Mouse (Mus musculus) MN1 (cell line): ENCODE measurements at regions not wholly inside any gene's neighbourhood (a gene's known extent, or its start where the extent isn't known, plus 50 kb on each side); places are given as distances from the start of the nearest gene placed in this dataset.
A peak's percentile ranks its signal among the peaks of the same experiment; 100 is the strongest.

Experiments
- DNase-seq: peaks from one replicate; pipeline ENCODE4 v3.0.0-alpha.2; 2016; ENCODE audit warnings: low spot score

- DNase-seq = no peak
These were observed 223.5 kb upstream of the Mvb12b start for GRCm38 (mm10) chr2:34111286-34111685.

- DNase-seq = no peak
These were observed 222.8 kb upstream of the Mvb12b start for GRCm38 (mm10) chr2:34110582-34110981.

GRCm38 (mm10) chr2:34107566-34108303 lies 220.0 kb upstream of the Mvb12b start:
- DNase-seq = peak; percentile 26

- DNase-seq = peak; percentile 75
These were observed 219.3 kb upstream of the Mvb12b start for GRCm38 (mm10) chr2:34106837-34107565.

- peak; percentile 79 for DNase-seq
These were observed 218.5 kb upstream of the Mvb12b start for GRCm38 (mm10) chr2:34106245-34106644.

- DNase-seq = peak; percentile 30
These were observed 217.7 kb upstream of the Mvb12b start for GRCm38 (mm10) chr2:34105271-34106051.

GRCm38 (mm10) chr2:34098004-34098547 lies 210.3 kb upstream of the Mvb12b start:
- DNase-seq = no peak

GRCm38 (mm10) chr2:34096561-34096960 lies 208.8 kb upstream of the Mvb12b start:
- no peak for DNase-seq

- DNase-seq = no peak
These were observed 201.1 kb upstream of the Mvb12b start for GRCm38 (mm10) chr2:34088832-34089231.

- DNase-seq = no peak
These were observed 198.4 kb upstream of the Mvb12b start for GRCm38 (mm10) chr2:34086130-34086529.

GRCm38 (mm10) chr2:34084513-34084912 lies 196.8 kb upstream of the Mvb12b start:
- peak; percentile 27 for DNase-seq

- no peak for DNase-seq
These were observed 194.7 kb upstream of the Mvb12b start for GRCm38 (mm10) chr2:34082486-34082885.

GRCm38 (mm10) chr2:34080176-34080575 lies 192.4 kb upstream of the Mvb12b start:
- DNase-seq = no peak

GRCm38 (mm10) chr2:34079282-34079681 lies 191.5 kb upstream of the Mvb12b start:
- DNase-seq = no peak

GRCm38 (mm10) chr2:34078875-34079262 lies 191.1 kb upstream of the Mvb12b start:
- DNase-seq = no peak

GRCm38 (mm10) chr2:34078248-34078874 lies 190.6 kb upstream of the Mvb12b start:
- DNase-seq = no peak

- no peak for DNase-seq
These were observed 188.6 kb upstream of the Mvb12b start for GRCm38 (mm10) chr2:34076346-34076745.

GRCm38 (mm10) chr2:34074066-34074465 lies 186.3 kb upstream of the Mvb12b start:
- no peak for DNase-seq

GRCm38 (mm10) chr2:34065592-34065991 lies 177.8 kb upstream of the Mvb12b start:
- DNase-seq = no peak

- DNase-seq = no peak
These were observed 177.3 kb upstream of the Mvb12b start for GRCm38 (mm10) chr2:34065090-34065489.

- no peak for DNase-seq
These were observed 168.8 kb upstream of the Mvb12b start for GRCm38 (mm10) chr2:34056552-34056951.

GRCm38 (mm10) chr2:34043064-34043463 lies 155.3 kb upstream of the Mvb12b start:
- no peak for DNase-seq
